Mouse (Mus musculus) forebrain, embryonic 12.5 days (tissue): ENCODE results near the gene Lgals2. TPM values are rescaled to one million over a fixed set of nuclear protein-coding genes. Genes with fewer than 3 reads are reported as not detected.

Experiments
- ATAC-seq: fragments of 200-750 bp; cut with Nextera tagmentation; 2 replicates; pipeline ENCODE4 v1.8.0; 2017; ENCODE audit warnings: moderate TSS enrichment; ENCODE audit not compliant: low FRiP score
- H3K27ac ChIP-seq: fragments of 300-500 bp; sonication (generic); 2 replicates; pipeline ENCODE4 v1.5.1; 2016; ENCODE audit warnings: mild to moderate bottlenecking
- H3K27me3 ChIP-seq: fragments of 300-500 bp; sonication (generic); 2 replicates; pipeline ENCODE4 v1.6.1; 2016; ENCODE audit warnings: mild to moderate bottlenecking
- H3K36me3 ChIP-seq: fragments of 300-500 bp; sonication (generic); replicated peaks from 2 replicates; pipeline ENCODE4 v1.6.1; 2016; ENCODE audit warnings: mild to moderate bottlenecking
- H3K4me1 ChIP-seq: fragments of 300-500 bp; sonication (generic); 2 replicates; pipeline ENCODE4 v1.6.1; 2016
- H3K4me2 ChIP-seq: fragments of 300-500 bp; sonication (generic); 2 replicates; pipeline ENCODE4 v1.6.1; 2016; ENCODE audit warnings: mild to moderate bottlenecking, moderate library complexity
- H3K4me3 ChIP-seq: fragments of 300-500 bp; sonication (generic); replicated peaks from 2 replicates; pipeline ENCODE4 v1.5.1; 2016; ENCODE audit warnings: mild to moderate bottlenecking
- H3K9ac ChIP-seq: fragments of 300-500 bp; sonication (generic); 2 replicates; pipeline ENCODE4 v1.6.1; 2016; ENCODE audit warnings: mild to moderate bottlenecking
- H3K9me3 ChIP-seq: fragments of 300-500 bp; sonication (generic); 2 replicates; pipeline ENCODE4 v1.6.1; 2016
- WGBS: fragments of 180-500 bp; shearing (Covaris S2); methylation state at CpG from one replicate; pipeline ENCODE4 v1.1.7; 2016; 5-methylcytosine and 5-hydroxymethylcytosine counted together
- microRNA-seq: library from miRNA; unstranded; fragments of <30 nt; microRNA quantifications from one replicate; pipeline ENCODE4, GENCODE M21; 2017
- polyA plus RNA-seq: library from polyadenylated mRNA; unstranded; fragments of >200 nt; fragmentation: Nextera tagmentation; extraction: Ambion mirVana; gene quantifications from 2 replicates; pipeline ENCODE4 v1.2.1, GENCODE M21; 2016

Lgals2 gene
- polyA plus RNA-seq, 1 experiment from 2014 or later: not detected

DNA sequence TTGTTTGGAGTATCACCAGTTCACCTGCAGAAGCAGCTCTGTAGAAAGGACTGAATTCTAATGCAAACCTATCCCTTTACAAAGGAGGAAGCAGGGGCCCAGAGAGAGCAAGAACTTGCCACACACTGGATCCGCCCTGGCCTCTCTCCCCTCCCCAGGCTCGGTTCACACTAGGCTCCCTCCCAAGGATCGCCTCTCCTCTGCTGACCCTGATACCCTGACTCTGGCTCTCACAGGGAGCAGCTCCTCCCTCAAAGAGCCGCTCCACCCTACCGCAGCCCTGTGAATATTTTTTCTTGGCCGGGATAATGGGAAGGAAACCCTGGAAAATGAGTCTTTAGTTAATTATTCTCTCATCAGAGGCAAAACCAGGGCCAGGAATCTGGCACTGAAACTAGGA, 51.0 kb downstream of the Lgals2 start:
- no peaks in the 10 kb centered on the region for H3K36me3 ChIP-seq
- no peak for ATAC-seq
- no peak overlapping the region for H3K9ac ChIP-seq
- no peak overlapping the region for H3K27ac ChIP-seq
- H3K27me3 ChIP-seq: peaks cover 55% of the 10 kb centered on the region
- no peak overlapping the region for H3K4me2 ChIP-seq
- WGBS: 8% methylated on average over 6 of the region's 6 CpGs
- peaks cover 28% of the 10 kb centered on the region for H3K4me1 ChIP-seq
- no peaks in the 10 kb centered on the region for H3K9me3 ChIP-seq
- H3K4me3 ChIP-seq: no peak overlapping the region

DNA sequence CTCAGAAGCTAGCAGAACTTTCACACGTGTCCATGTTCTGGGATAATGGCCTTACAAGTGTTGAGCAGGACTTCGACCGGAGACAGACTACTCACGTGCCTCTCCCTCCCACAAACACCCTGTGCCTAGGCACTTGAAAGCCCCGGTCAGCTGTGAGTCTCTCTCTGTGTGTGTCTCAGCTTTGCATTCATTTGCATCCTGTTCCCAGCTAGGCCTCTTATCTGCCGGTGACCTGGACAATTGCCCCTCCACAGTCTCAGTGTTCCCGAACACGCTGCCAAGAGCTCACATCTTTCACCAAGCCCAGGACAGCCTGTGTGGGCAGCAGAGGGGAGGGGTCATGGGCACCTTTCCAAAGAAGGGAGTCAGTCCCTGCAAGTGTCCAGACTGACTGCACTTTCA, 51.8 kb downstream of the Lgals2 start:
- H3K4me3 ChIP-seq: peak overlapping the region; percentile 51; the same call in 1 of the 2 replicates
- WGBS: 4% methylated on average over 8 of the region's 8 CpGs

DNA sequence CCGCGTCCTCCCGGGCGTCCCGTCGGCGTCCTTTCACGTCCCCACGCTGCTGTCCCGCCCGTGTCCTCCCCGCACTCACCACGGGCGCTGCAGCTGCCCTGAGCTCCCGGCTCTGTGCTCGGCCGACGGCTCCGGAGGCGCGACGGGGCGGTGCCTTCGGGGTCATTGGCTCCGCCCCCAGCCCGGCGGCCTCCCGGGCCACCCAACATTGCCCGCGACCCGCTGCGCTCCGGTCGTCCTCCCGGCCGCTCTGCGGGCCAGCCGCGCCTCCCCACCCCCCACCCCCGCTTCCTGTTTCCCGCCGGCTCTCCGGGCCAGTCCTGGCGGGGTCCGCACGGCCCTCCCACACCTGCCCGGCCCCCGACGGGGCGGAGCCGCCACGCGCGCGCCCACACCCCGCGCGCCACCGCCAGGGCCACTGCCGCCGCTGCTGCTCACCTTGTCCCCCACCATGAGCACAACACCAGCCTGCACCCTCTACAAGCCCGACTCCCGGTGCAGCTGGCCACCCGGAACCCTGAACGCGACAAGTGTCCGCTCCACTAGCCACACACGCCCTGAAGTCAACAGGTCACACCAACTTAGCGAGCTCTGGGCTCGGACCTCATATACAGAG, 52.4 kb downstream of the Lgals2 start, which contains the start of gene Card10:
TSS of gene Card10 (minus strand) at position 267 of the 616 bp plus-strand sequence.
- Histone ChIP-seq H3K27ac (no peak within 1 kb of the TSS), H3K4me1 (peaks cover 31% of the 10 kb centered on the region), H3K4me2 (peak within 1 kb of the TSS; percentile 87), H3K36me3 (no peaks in the 10 kb centered on the region), H3K9ac (peak within 1 kb of the TSS; percentile 56), H3K9me3 (no peaks in the 10 kb centered on the region), H3K4me3 (peak within 1 kb of the TSS; percentile 51), H3K27me3 (peaks cover 66% of the 10 kb centered on the region)
- under 1% methylated on average over 65 of the region's 70 CpGs for WGBS
- peak; percentile 63 for ATAC-seq

More for the DNA sequence above, 51.8 kb downstream of the Lgals2 start:
- H3K4me2 ChIP-seq: no peak overlapping the region
- 0 out of 2 replicates have a peak, but pooled peaks have one; percentile 21 for ATAC-seq
- H3K9ac ChIP-seq: no peak overlapping the region
- H3K36me3 ChIP-seq: no peaks in the 10 kb centered on the region
- no peak overlapping the region for H3K27ac ChIP-seq
- peaks cover 59% of the 10 kb centered on the region for H3K27me3 ChIP-seq
- peaks cover 31% of the 10 kb centered on the region for H3K4me1 ChIP-seq
- no peaks in the 10 kb centered on the region for H3K9me3 ChIP-seq

DNA sequence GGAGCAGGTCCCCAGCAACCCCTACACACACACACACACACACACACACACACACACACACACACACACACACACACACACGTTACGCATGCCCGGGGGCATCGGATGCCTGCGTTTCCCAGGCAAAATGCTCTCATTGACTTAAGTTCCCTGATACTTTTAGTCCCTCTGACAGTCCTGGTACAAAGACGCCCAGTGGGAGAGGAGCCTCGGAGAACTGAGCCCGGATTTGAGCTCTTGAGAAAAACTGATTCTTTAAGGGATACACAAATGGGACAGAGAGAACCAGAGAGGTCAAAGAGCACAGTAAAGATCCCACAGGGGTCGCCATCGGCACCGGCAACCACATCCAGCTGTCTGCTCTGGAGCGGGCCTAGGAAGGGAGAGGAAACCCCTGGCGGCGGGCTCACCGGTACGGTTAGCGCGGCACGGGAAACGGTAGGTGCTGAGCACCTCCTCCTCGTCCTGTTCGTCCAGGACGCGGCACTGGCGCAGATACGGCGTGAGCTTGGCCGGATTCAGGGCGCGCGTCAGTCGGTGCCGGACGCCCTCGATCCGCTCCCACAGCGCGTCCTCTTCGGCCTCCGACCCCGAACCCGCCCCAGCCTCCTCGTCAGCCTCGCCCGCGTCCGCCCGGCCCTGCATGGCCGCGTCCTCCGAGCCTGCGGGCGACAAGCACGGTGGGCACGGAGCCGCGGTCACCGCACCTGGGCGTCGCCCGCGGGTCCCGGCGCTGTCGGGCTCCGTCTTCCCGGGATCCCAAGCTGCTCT, 53.2 kb downstream of the Lgals2 start:
- Histone ChIP-seq H3K27me3 (peaks cover 73% of the 10 kb centered on the region), H3K4me3 (peak overlapping the region; percentile 51), H3K9ac (peak overlapping the region; percentile 56), H3K9me3 (no peaks in the 10 kb centered on the region), H3K27ac (no peak overlapping the region), H3K36me3 (no peaks in the 10 kb centered on the region), H3K4me2 (peak overlapping the region; percentile 87), H3K4me1 (peaks cover 31% of the 10 kb centered on the region)
- peak; percentile 53; the same call in 1 of the 2 replicates for ATAC-seq
- WGBS: 3% methylated on average over 66 of the region's 67 CpGs

DNA sequence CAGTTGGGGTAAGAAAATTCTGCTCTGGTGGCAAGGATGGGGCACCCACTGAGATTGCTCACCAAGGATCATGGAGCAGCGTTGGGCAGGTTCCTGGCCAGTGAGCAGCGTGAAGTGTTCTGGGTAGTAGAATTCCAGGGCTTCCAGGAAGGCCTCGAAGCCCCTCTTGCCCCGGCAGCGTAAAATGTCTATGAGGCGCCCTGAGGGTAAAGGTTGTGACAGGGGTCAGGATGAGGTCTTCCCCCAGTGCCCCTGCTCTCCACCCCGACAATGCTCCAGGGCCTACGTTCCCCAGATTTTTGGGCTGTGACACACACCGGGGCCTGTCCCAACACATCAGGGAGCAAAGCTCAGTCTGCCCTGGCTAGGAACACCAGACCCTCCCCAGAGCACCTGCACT, 53.8 kb downstream of the Lgals2 start:
- H3K9me3 ChIP-seq: no peaks in the 10 kb centered on the region
- H3K27ac ChIP-seq: no peak overlapping the region
- no peak for ATAC-seq
- peak overlapping the region; percentile 87; the same call in 1 of the 2 replicates for H3K4me2 ChIP-seq
- peaks cover 74% of the 10 kb centered on the region for H3K27me3 ChIP-seq
- H3K4me1 ChIP-seq: peaks cover 31% of the 10 kb centered on the region
- H3K36me3 ChIP-seq: no peaks in the 10 kb centered on the region
- 81% methylated on average over 9 of the region's 9 CpGs for WGBS
- H3K9ac ChIP-seq: no peak overlapping the region
- peak overlapping the region; percentile 51; the same call in 1 of the 2 replicates for H3K4me3 ChIP-seq

Small RNAs within 50 kb of the gene (microRNA-seq; reads per million reads assigned to microRNA genes)
- not detected for gene Mir6955

Other genes starting within 250 kb of the Lgals2 start
- 1.2 TPM in 2 replicates for gene Elfn2, start 136.8 kb downstream of the Lgals2 start, polyA plus RNA-seq
- gene Mfng, start 82.1 kb downstream of the Lgals2 start, polyA plus RNA-seq: 137 and 147 TPM in 2 replicates
- gene Card10, start 52.5 kb downstream of the Lgals2 start, polyA plus RNA-seq: 2.0 and 2.1 TPM in 2 replicates
- 7.7 and 8.4 TPM in 2 replicates for gene Cdc42ep1, start 12.9 kb downstream of the Lgals2 start, polyA plus RNA-seq
- 53.6 and 56.4 TPM in 2 replicates for gene Gga1, start 21.7 kb upstream of the Lgals2 start, polyA plus RNA-seq
- 0.18 TPM in 1 of 2 replicates, not detected in the other for gene Gm49510, start 44.1 kb upstream of the Lgals2 start, polyA plus RNA-seq
- 10.3 TPM in 2 replicates for gene Sh3bp1, start 44.2 kb upstream of the Lgals2 start, polyA plus RNA-seq
- 51.7 and 53.6 TPM in 2 replicates for gene Pdxp, start 58.4 kb upstream of the Lgals2 start, polyA plus RNA-seq
- 216 and 321 TPM in 2 replicates for gene Lgals1, start 71.2 kb upstream of the Lgals2 start, polyA plus RNA-seq
- 53.5 and 56.4 TPM in 2 replicates for gene Nol12, start 79.4 kb upstream of the Lgals2 start, polyA plus RNA-seq
- 40.4 and 46.9 TPM in 2 replicates for gene Triobp, start 92.2 kb upstream of the Lgals2 start, polyA plus RNA-seq
- gene H1f0, start 172.9 kb upstream of the Lgals2 start, polyA plus RNA-seq: 638 and 696 TPM in 2 replicates
- gene Galr3, start 186.4 kb upstream of the Lgals2 start, polyA plus RNA-seq: not detected in 2 replicates
- 59.5 and 60.0 TPM in 2 replicates for gene Ankrd54, start 207.4 kb upstream of the Lgals2 start, polyA plus RNA-seq
- 209 and 216 TPM in 2 replicates for gene Eif3l, start 219.7 kb upstream of the Lgals2 start, polyA plus RNA-seq